Mouse (Mus musculus) right cerebral cortex, adult 18-20 months (tissue): ENCODE results near the gene Cdk18.
"Not testable (repeated sequence)": the region's sequence is repeated elsewhere in the genome, so short reads cannot be mapped to it uniquely, and the experiment has no call there.

Source experiments
- DNase-seq: peaks from one replicate; pipeline ENCODE4 v3.0.0; 2022; ENCODE audit warnings: mixed read lengths

Gene Cdk18

DNA sequence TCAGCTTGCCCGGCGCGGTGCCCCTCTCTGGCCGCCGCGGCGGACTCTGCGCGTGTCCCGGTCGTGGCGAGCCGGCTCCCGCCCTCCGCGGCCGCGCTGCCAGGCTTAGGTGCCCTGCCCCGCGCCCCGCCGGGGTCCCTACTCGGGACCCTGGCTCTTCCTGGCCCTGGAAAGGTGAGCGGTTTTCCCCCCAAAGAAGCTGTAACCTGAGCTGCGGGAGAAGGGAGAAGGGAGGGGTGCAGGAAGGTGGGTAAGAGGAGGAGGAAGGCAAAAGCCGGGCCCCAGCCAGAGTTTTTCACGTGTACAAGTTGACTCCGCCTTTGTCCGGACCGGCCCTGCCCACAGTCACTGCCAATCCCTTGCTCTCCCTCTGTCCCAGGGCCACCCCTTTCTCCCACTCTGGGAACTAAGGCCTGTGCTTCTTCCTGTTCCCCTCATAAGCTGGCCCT lies at the start of gene Cdk18:
Cdk18 (minus strand) TSS at position 269 of the 449 bp plus-strand sequence.
- peak; percentile 54 for DNase-seq

GRCm38 (mm10) chr1:132189231-132189630 lies 49.7 kb upstream of the Cdk18 start:
- DNase-seq: no peak

- no peak for DNase-seq
Measured at GRCm38 (mm10) chr1:132188442-132189066, 49.1 kb upstream of the Cdk18 start.

DNA sequence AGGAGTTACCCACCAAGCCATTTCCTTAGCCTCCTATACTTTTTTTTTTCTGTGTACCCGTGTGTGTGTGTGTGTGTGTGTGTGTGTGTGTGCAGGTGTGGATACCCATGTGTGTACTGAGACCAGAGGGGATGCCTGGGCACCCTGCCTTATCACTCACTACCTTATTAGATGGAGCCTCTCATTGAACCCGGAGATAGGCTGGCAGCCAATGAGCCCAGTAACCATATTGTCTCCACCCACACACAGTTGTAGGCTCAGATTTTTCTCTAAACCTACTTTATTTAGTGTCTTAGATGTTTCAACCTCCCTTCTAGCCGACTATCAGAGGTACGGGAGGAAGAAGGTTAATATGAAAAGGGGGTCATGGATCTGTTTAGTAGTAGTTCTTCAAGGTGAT lies 46.8 kb upstream of the Cdk18 start:
- DNase-seq: no peak

- no peak for DNase-seq
Measured at GRCm38 (mm10) chr1:132171619-132172018, 32.1 kb upstream of the Cdk18 start.

GRCm38 (mm10) chr1:132170698-132171097 lies 31.2 kb upstream of the Cdk18 start:
- no peak for DNase-seq

- no peak for DNase-seq
Measured at GRCm38 (mm10) chr1:132168115-132168767, 28.8 kb upstream of the Cdk18 start.

GRCm38 (mm10) chr1:132165859-132166258 lies 26.4 kb upstream of the Cdk18 start:
- DNase-seq: no peak

DNA sequence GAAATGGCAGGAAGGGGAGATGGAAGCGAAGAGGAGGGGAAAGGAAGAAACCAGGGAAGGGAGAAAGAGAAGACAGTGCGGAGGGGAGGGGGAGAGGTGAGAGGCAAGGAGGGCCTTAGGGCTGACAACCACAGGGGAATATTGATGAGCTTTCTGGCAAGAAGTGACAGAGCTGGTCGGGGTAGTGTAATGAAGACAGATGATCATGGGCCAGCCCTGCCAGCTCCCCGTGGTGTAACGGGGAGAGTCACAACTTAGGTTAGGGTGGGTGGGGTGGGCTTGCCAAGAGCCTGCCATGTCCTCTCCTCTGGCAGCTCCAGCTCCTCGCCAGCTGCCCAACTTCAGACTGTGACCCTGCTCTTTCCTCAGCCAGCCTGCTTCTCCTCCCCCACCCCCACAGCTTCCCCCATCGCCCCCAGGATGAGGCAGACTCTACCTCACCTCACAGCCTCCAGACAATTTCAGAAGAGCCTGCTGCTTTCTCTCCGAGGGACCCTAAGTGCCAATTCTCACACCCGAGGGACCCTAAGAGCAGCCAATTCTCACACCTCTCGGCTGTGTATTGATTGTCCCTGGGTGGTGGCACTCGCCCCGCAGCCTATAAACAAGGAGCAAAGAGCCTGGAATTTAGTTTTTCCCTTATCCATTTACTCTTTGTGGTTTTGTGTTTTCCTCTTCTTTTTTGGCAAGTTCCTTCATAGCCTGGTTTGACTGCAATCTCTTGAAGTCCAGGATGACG lies 25.5 kb upstream of the Cdk18 start:
- no peak for DNase-seq

- DNase-seq: not testable (repeated sequence)
Measured at GRCm38 (mm10) chr1:132162618-132163017, 23.1 kb upstream of the Cdk18 start.

DNA sequence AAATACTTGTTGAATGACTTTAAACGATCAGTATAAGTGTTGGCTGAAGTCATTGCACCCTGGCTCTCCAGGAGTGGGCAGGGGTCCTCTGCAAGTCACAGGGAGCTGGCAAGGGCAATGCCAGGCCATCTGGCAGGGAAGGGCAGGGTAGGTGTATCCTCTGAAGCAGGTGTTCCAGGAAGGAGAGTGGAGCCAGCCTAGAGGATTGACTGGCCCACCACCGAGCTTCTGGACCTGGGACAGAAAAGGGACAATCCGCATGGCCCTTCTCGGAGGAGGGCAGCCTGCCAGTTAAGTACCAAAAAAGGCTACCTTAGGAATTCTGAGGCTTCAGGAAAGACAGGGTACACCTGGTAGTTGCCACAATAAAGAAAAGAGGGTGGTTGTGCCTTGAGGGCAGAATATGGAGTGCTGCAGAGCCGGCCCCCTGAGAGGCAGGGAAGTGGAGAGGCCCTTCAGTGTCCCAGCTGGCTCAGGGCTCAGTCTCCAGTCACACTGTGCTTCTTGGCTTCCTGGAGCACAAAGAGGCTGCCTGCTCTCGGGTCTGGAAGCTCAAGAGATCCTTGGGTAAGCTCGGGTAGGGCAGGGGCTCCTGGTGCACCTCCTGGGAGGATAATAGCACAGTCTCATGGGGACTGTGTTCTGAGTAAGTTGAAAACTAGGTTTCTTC lies 21.9 kb upstream of the Cdk18 start:
- no peak for DNase-seq

GRCm38 (mm10) chr1:132159681-132160080 lies 20.2 kb upstream of the Cdk18 start:
- DNase-seq: no peak

DNA sequence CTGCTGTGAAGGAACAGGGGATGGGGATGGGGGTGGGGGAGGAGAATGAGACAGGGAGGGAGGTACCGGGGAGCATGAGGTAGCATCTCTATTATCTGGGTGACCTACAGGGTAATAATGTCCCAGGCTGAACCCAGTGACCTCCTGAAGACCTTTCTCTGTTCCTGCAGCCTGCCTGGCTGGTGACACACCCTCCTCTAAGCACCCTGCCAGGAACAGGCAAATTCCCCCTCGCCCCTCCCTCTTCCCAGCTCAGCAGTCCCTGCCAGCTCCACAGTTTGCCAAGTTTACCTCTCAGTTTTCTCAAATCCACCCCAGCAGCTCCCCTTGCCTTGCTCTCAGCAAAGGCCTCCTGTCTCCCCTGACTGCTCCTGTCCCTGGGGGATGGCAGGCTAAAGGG lies 19.3 kb upstream of the Cdk18 start:
- DNase-seq: no peak

GRCm38 (mm10) chr1:132157808-132158207 lies 18.3 kb upstream of the Cdk18 start:
- DNase-seq: no peak

- peak; percentile 85 for DNase-seq
Measured at GRCm38 (mm10) chr1:132157016-132157781, 17.7 kb upstream of the Cdk18 start.

- DNase-seq: peak; percentile 83
Measured at GRCm38 (mm10) chr1:132155737-132156136, 16.3 kb upstream of the Cdk18 start.

DNA sequence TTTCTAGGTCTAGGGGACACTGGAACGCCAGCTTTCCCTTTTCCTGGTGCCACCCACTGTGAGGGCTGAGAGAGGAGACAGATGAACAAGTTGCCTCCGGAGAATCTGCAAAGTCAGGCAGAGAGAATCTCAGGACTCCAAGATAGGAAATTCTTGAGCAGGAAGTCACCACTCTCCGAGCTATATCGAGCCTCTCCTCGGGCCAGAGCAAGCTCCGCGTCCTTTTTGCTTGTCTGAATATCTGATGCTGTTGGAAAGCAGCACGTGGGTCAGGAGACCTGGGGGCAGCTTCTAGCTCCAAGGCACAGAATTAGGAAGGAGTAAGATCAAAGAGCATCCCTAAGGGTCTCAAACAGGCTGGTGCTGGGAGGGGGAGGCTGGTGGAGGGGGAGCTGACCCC lies 14.2 kb upstream of the Cdk18 start:
- no peak for DNase-seq

- no peak for DNase-seq
Measured at GRCm38 (mm10) chr1:132153086-132153690, 13.7 kb upstream of the Cdk18 start.

- DNase-seq: no peak
Measured at GRCm38 (mm10) chr1:132151908-132152307, 12.4 kb upstream of the Cdk18 start.

- DNase-seq: no peak
Measured at GRCm38 (mm10) chr1:132150817-132151601, 11.5 kb upstream of the Cdk18 start.

DNA sequence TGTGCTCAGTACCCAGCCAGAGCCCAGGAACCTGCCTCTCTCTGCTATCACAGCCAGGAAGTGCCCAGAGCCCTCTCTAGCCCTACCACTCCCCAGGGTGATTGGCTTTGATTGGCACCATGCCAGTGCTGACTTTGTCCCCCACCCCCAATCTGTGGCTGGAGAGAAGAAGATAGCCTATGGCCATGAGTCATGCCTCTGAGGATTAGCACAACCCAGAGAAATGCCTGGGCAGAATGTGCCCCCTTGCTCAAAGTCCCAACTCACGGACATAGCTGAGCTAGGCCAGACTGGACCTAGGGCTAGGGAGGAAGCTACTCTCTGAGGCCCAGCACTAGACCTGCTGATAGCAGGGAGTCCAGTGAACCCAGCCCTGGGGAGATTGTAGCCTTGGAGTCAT lies 10.7 kb upstream of the Cdk18 start:
- DNase-seq: no peak
